In the genomic region with DNA sequence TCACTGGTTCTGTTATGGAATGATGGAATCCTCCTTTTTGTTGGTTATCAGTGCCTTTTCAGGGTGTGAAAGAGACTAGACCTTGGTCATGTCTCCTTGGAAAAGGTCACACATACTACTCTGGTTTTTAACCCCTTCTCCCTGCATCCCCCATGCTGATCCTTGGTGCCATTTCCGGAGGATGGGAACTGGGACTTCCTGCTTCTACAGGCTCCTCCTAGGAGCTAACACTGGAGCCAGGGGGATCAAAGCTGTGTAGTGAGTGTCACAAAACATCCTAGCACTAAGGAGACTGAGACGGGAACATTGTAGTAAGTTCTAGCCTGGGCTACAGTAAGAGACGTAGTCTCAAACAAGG, we compare ENCODE assay signal across 9 mouse cellular contexts. TPM values are rescaled to one million over a fixed set of nuclear protein-coding genes. Genes with fewer than 3 reads are reported as not detected.
DNase-seq lines count a peak whose midpoint lies in the region; ATAC-seq and TF ChIP-seq lines count a peak whose summit lies in the region.
"Had no signal": no experiment of that assay in that cellular context is flagged by ENCODE, and none has a peak within 500 bp of the region (broad histone marks: within the 10 kb centered on the region; RNA-seq: fewer than 3 reads in every experiment).

No protein-coding gene starts in this region.

- WGBS in heart, embryonic 14.5 days, result 3% methylated on average over 3 of the region's 3 CpGs
- 3% methylated on average over 3 of the region's 3 CpGs for WGBS in hindbrain, embryonic 10.5 days
- 1% methylated on average over 3 of the region's 3 CpGs for WGBS in midbrain, embryonic 11.5 days

- H3K27ac ChIP-seq in heart, embryonic 14.5 days (replicated peaks in 1 of 2; ENCODE audit: control insufficient read depth in 1 of 2, insufficient read depth in 1 of 2, low read depth in 2 of 2, low read length in 2 of 2), result peak overlapping the region; percentile 95
- peak overlapping the region; percentile 99 for H3K27ac ChIP-seq in cortical plate, adult 2 months (ENCODE audit: insufficient read depth, low read length)
- H3K27ac ChIP-seq in hindbrain, embryonic 10.5 days, result peak overlapping the region; percentile 98
- H3K27ac ChIP-seq in midbrain, embryonic 11.5 days (ENCODE audit: low read depth, low read length), result peak overlapping the region; percentile 95

- H3K36me3 ChIP-seq in heart, embryonic 14.5 days (ENCODE audit: control insufficient read depth, insufficient read depth, low read length), result no peaks in the 10 kb centered on the region
- H3K36me3 ChIP-seq in hindbrain, embryonic 10.5 days, result no peaks in the 10 kb centered on the region
- no peaks in the 10 kb centered on the region for H3K36me3 ChIP-seq in midbrain, embryonic 11.5 days (ENCODE audit: control insufficient read depth, insufficient read depth, low read length)

- ATAC-seq in heart, embryonic 14.5 days (ENCODE audit: insufficient number of reproducible peaks, insufficient read depth, low FRiP score, low read depth), result no peak
- ATAC-seq in midbrain, embryonic 11.5 days (ENCODE audit: low FRiP score), result peak; percentile 51

- no peak for TF ChIP-seq CTCF in cortical plate, adult 2 months (IDR thresholded peaks at IDR 0.05; ENCODE audit: extremely low read depth, insufficient read depth, low read length)

- TF ChIP-seq POLR2A in cortical plate, adult 2 months (IDR thresholded peaks at IDR 0.05; ENCODE audit: extremely low read depth, insufficient read depth, low read length), result no peak

- H3K9me3 ChIP-seq in heart, embryonic 14.5 days (ENCODE audit: control insufficient read depth, low read length), result no peaks in the 10 kb centered on the region
- H3K9me3 ChIP-seq in hindbrain, embryonic 10.5 days, result no peaks in the 10 kb centered on the region
- no peaks in the 10 kb centered on the region for H3K9me3 ChIP-seq in midbrain, embryonic 11.5 days (ENCODE audit: control insufficient read depth, low read length)

- H3K4me1 ChIP-seq in heart, embryonic 14.5 days (ENCODE audit: control insufficient read depth in 2 of 2, insufficient read depth in 2 of 2, low read length in 2 of 2), result peaks cover 0 to 2% of the 10 kb centered on the region in 2 experiments; a peak in 1 of 4 replicates
- no peaks in the 10 kb centered on the region for H3K4me1 ChIP-seq in cortical plate, adult 2 months (ENCODE audit: control insufficient read depth, insufficient read depth, low read length)
- H3K4me1 ChIP-seq in hindbrain, embryonic 10.5 days (replicated peaks), result peaks cover 8% of the 10 kb centered on the region
- 0 out of 2 replicates have a peak, but pooled peaks cover 2% of the 10 kb centered on the region for H3K4me1 ChIP-seq in midbrain, embryonic 11.5 days (ENCODE audit: control insufficient read depth, insufficient read depth, low read length)

- peak overlapping the region; percentile 63 for H3K4me2 ChIP-seq in heart, embryonic 14.5 days (ENCODE audit: low read length)
- peak overlapping the region; percentile 43 for H3K4me2 ChIP-seq in midbrain, embryonic 11.5 days

- peak overlapping the region; percentile 80 for H3K9ac ChIP-seq in heart, embryonic 14.5 days (ENCODE audit: low read length)
- H3K9ac ChIP-seq in midbrain, embryonic 11.5 days (ENCODE audit: low read length), result peak overlapping the region; percentile 73

- no peak for DNase-seq in heart, adult 8-10 months (ENCODE audit: low spot score)
- DNase-seq in hindbrain, embryonic 10.5 days (ENCODE audit: low spot score), result no peak
- DNase-seq in midbrain, embryonic 11.5 days (ENCODE audit: low spot score, missing footprints), result no peak
- DNase-seq in layer of hippocampus, adult 8-10 months (ENCODE audit: low spot score in 2 of 2), result no peak
- DNase-seq in spleen, adult 12 weeks (ENCODE audit: low spot score), result no peak
- DNase-seq in layer of hippocampus, postnatal 36 days, result no peak

- H3K4me3 ChIP-seq in heart, embryonic 14.5 days (ENCODE audit: control insufficient read depth in 1 of 2, insufficient read depth in 1 of 2, low read depth in 1 of 2, low read length in 2 of 2), result peak overlapping the region; percentile 25 to 32; a peak in 3 of 4 replicates
- H3K4me3 ChIP-seq in cortical plate, adult 2 months (ENCODE audit: insufficient read depth, low read length), result peak overlapping the region; percentile 15; the same call in 1 of the 2 replicates
- peak overlapping the region; percentile 40 for H3K4me3 ChIP-seq in hindbrain, embryonic 10.5 days
- H3K4me3 ChIP-seq in midbrain, embryonic 11.5 days (ENCODE audit: low read depth, low read length), result peak overlapping the region; percentile 13; the same call in 1 of the 2 replicates

- H3K27me3 ChIP-seq in heart, embryonic 14.5 days (ENCODE audit: control insufficient read depth, insufficient read depth, low read length), result no peaks in the 10 kb centered on the region
- H3K27me3 ChIP-seq in hindbrain, embryonic 10.5 days (ENCODE audit: insufficient read depth, poor library complexity, severe bottlenecking), result peaks cover 10% of the 10 kb centered on the region; the same call in 1 of the 2 replicates
- H3K27me3 ChIP-seq in midbrain, embryonic 11.5 days (ENCODE audit: control insufficient read depth, insufficient read depth, low read length), result no peaks in the 10 kb centered on the region

RNA-seq across cellular contexts. Expression of a gene that starts 7.8 kb away (rescaled TPM):
- polyA plus RNA-seq in heart, embryonic 14.5 days (2014; fragmentation: Nextera tagmentation; extraction: Ambion mirVana), result 6.2 and 6.7 TPM in 2 replicates
- 10 to 100 TPM; 21.1 to 30.1 (median 27.0) TPM for total RNA-seq in heart, adult 8-10 months (2022)
- polyA plus RNA-seq in cortical plate, adult 2 months (2012; rRNA removed), result 28.9 and 41.9 TPM in 2 replicates
- polyA plus RNA-seq in hindbrain, embryonic 10.5 days (2016; fragmentation: Nextera tagmentation; extraction: Ambion mirVana), result 7.9 and 9.4 TPM in 2 replicates
- polyA plus RNA-seq in midbrain, embryonic 11.5 days (2014; fragmentation: Nextera tagmentation; extraction: Ambion mirVana), result 3.9 and 4.4 TPM in 2 replicates
- total RNA-seq in layer of hippocampus, adult 8-10 months (2022), result 10 to 100 TPM; 11.8 to 21.0 (median 17.4) TPM
- total RNA-seq in layer of hippocampus, postnatal 36 days (2021), result 10 to 100 TPM; 12.9 to 13.8 TPM

RNA-seq across cellular contexts. Expression of a gene that starts 30.5 kb away (rescaled TPM):
- 42.4 and 48.4 TPM in 2 replicates for polyA plus RNA-seq in heart, embryonic 14.5 days (2014; fragmentation: Nextera tagmentation; extraction: Ambion mirVana)
- 10 to 100 TPM; 47.9 to 60.0 (median 55.8) TPM for total RNA-seq in heart, adult 8-10 months (2022)
- polyA plus RNA-seq in cortical plate, adult 2 months (2012; rRNA removed), result 13.0 and 14.2 TPM in 2 replicates
- 34.2 and 39.4 TPM in 2 replicates for polyA plus RNA-seq in hindbrain, embryonic 10.5 days (2016; fragmentation: Nextera tagmentation; extraction: Ambion mirVana)
- 44.0 and 44.8 TPM in 2 replicates for polyA plus RNA-seq in midbrain, embryonic 11.5 days (2014; fragmentation: Nextera tagmentation; extraction: Ambion mirVana)
- total RNA-seq in layer of hippocampus, adult 8-10 months (2022), result 10 to 100 TPM in 3 of 4 experiments, 1 to 10 TPM in 1; 9.3 to 16.1 (median 11.0) TPM
- 1 to 10 TPM; 6.7 to 9.4 TPM for total RNA-seq in layer of hippocampus, postnatal 36 days (2021)

RNA-seq across cellular contexts. Expression of a gene that starts 58.5 kb away (rescaled TPM):
- not detected in 2 replicates for polyA plus RNA-seq in heart, embryonic 14.5 days (2014; fragmentation: Nextera tagmentation; extraction: Ambion mirVana)
- not detected for total RNA-seq in heart, adult 8-10 months (2022)
- not detected in 2 replicates for polyA plus RNA-seq in cortical plate, adult 2 months (2012; rRNA removed)
- polyA plus RNA-seq in hindbrain, embryonic 10.5 days (2016; fragmentation: Nextera tagmentation; extraction: Ambion mirVana), result not detected in 2 replicates
- not detected in 2 replicates for polyA plus RNA-seq in midbrain, embryonic 11.5 days (2014; fragmentation: Nextera tagmentation; extraction: Ambion mirVana)
- not detected for total RNA-seq in layer of hippocampus, adult 8-10 months (2022)
- not detected for total RNA-seq in layer of hippocampus, postnatal 36 days (2021)
- total RNA-seq: layer of hippocampus, postnatal 10 days had no signal
